Mouse (Mus musculus) liver, postnatal 0 days (tissue): ENCODE measurements at regions not wholly inside any gene's neighbourhood (a gene's known extent, or its start where the extent isn't known, plus 50 kb on each side); places are given as distances from the start of the nearest gene placed in this dataset.

Experiments
- CTCF ChIP-seq: sonication (generic); IDR thresholded peaks from 2 replicates; pipeline ENCODE4 v1.5.1; 2016; ENCODE audit warnings: antibody characterized with exemption, low read depth
- EP300 ChIP-seq: IDR thresholded peaks from 2 replicates; pipeline ENCODE4 v1.6.1; 2016; ENCODE audit warnings: antibody characterized with exemption, low read depth, mild to moderate bottlenecking

- TF ChIP-seq CTCF (no peak), EP300 (no peak)
These were observed 78.4 kb upstream of the Tsc22d2 start for GRCm38 (mm10) chr3:58336135-58336534.
